Comparison of ENCODE assay signal across 21 mouse cellular contexts in genomic region chr5:124510536-124511050, GRCm38 (mm10). TPM values are rescaled to one million over a fixed set of nuclear protein-coding genes. Genes with fewer than 3 reads are reported as not detected.
DNase-seq lines count a peak whose midpoint lies in the region; ATAC-seq lines count a peak whose summit lies in the region.
"Had no signal": no experiment of that assay in that cellular context is flagged by ENCODE, and none has a peak within 500 bp of the region (broad histone marks: within the 10 kb centered on the region; RNA-seq: fewer than 3 reads in every experiment).

No protein-coding gene starts in this region.

- intact Hi-C loops in gastrocnemius, postnatal 36 days (cut with DNase I) = no loop called here

- H3K36me3 ChIP-seq in heart, embryonic 15.5 days = peaks cover 29% of the 10 kb centered on the region
- H3K36me3 ChIP-seq in lung, embryonic 15.5 days = peaks cover 15% of the 10 kb centered on the region
- H3K36me3 ChIP-seq: liver, embryonic 15.5 days had no signal

- WGBS in heart, embryonic 15.5 days = 78% methylated on average over 10 of the region's 10 CpGs
- 78% methylated on average over 10 of the region's 10 CpGs for WGBS in lung, embryonic 15.5 days

- no peak overlapping the region for H3K9ac ChIP-seq in heart, embryonic 15.5 days
- H3K9ac ChIP-seq in lung, embryonic 15.5 days = no peak overlapping the region
- H3K9ac ChIP-seq: embryonic facial prominence, embryonic 15.5 days; hindbrain, embryonic 12.5 days; liver, embryonic 15.5 days had no signal

- no peaks in the 10 kb centered on the region for H3K27me3 ChIP-seq in heart, embryonic 15.5 days
- H3K27me3 ChIP-seq in lung, embryonic 15.5 days = no peaks in the 10 kb centered on the region
- H3K27me3 ChIP-seq: embryonic facial prominence, embryonic 15.5 days; hindbrain, embryonic 12.5 days; liver, embryonic 15.5 days had no signal

- peak overlapping the region; percentile 71 for H3K27ac ChIP-seq in heart, embryonic 15.5 days
- H3K27ac ChIP-seq in lung, embryonic 15.5 days = peak overlapping the region; percentile 87
- H3K27ac ChIP-seq: embryonic facial prominence, embryonic 15.5 days; forebrain, embryonic 10.5 days; hindbrain, embryonic 12.5 days; liver, embryonic 15.5 days had no signal

- H3K4me3 ChIP-seq in heart, embryonic 15.5 days = no peak overlapping the region
- no peak overlapping the region for H3K4me3 ChIP-seq in lung, embryonic 15.5 days
- H3K4me3 ChIP-seq: embryonic facial prominence, embryonic 15.5 days; forebrain, embryonic 10.5 days; hindbrain, embryonic 12.5 days; liver, embryonic 15.5 days had no signal

- no peak overlapping the region for H3K4me2 ChIP-seq in heart, embryonic 15.5 days
- H3K4me2 ChIP-seq in lung, embryonic 15.5 days = no peak overlapping the region
- H3K4me2 ChIP-seq: embryonic facial prominence, embryonic 15.5 days; hindbrain, embryonic 12.5 days; liver, embryonic 15.5 days had no signal

- ATAC-seq in heart, embryonic 15.5 days (replicated peaks; ENCODE audit: insufficient number of reproducible peaks, insufficient read depth, low FRiP score, low read depth) = no peak
- ATAC-seq in lung, embryonic 15.5 days (ENCODE audit: borderline replicate concordance, extremely low read depth, low FRiP score, low TSS enrichment) = no peak
- no peak for ATAC-seq in megakaryocyte, adult 5-6 weeks (ENCODE audit: poor library complexity, severe bottlenecking)
- ATAC-seq: forebrain, embryonic 16.5 days; intestine, postnatal 0 days had no signal

- H3K9me3 ChIP-seq in heart, embryonic 15.5 days (replicated peaks) = no peaks in the 10 kb centered on the region
- H3K9me3 ChIP-seq in lung, embryonic 15.5 days = no peaks in the 10 kb centered on the region
- H3K9me3 ChIP-seq: embryonic facial prominence, embryonic 15.5 days; forebrain, embryonic 10.5 days; hindbrain, embryonic 12.5 days; liver, embryonic 15.5 days had no signal

- DNase-seq in gastrocnemius, adult 8-10 months (ENCODE audit: low spot score in 2 of 2) = peak; percentile 35 to 54
- no peak for DNase-seq in gastrocnemius, postnatal 36 days
- DNase-seq in heart, adult 9 months (ENCODE audit: low spot score in 2 of 2) = no peak
- no peak for DNase-seq in lung, postnatal 4 days
- DNase-seq in ZHBTc4 (ENCODE audit: low read depth, low spot score) = peak; percentile 74
- DNase-seq: adrenal gland, postnatal 10 days; cerebellum, adult 2 months; cerebellum, postnatal 25 days; liver; midbrain, embryonic 14.5 days; thymus, adult 2 months; thymus, postnatal 4 days had no signal

- peaks cover 23% of the 10 kb centered on the region for H3K4me1 ChIP-seq in heart, embryonic 15.5 days (replicated peaks)
- H3K4me1 ChIP-seq in lung, embryonic 15.5 days = peaks cover 31% of the 10 kb centered on the region; the same call in 1 of the 2 replicates
- H3K4me1 ChIP-seq: forebrain, embryonic 10.5 days; liver, embryonic 15.5 days had no signal

RNA-seq across cellular contexts. Expression of gene Rilpl1, which starts 20.6 kb away (rescaled TPM):
- 100 to 1,000 TPM; 208 to 326 (median 241) TPM for total RNA-seq in gastrocnemius, adult 8-10 months (2022)
- total RNA-seq in gastrocnemius, postnatal 36 days (2021) = 100 to 1,000 TPM; 197 to 200 TPM
- 26.5 and 27.8 TPM in 2 replicates for polyA plus RNA-seq in heart, embryonic 15.5 days (2015; fragmentation: Nextera tagmentation; extraction: Ambion mirVana)
- 20.7 and 20.8 TPM in 2 replicates for polyA plus RNA-seq in lung, embryonic 15.5 days (2015; fragmentation: Nextera tagmentation; extraction: Ambion mirVana)
- total RNA-seq in megakaryocyte, adult 5-6 weeks (2015) = 0.75 and 1.2 TPM in 2 replicates
- total RNA-seq in megakaryocyte, adult 5-6 weeks (2017) = 0.48 and 0.65 TPM in 2 replicates

RNA-seq across cellular contexts. Expression of gene Snrnp35, which starts 27.7 kb away (rescaled TPM):
- 10 to 100 TPM; 19.8 to 27.9 (median 25.2) TPM for total RNA-seq in gastrocnemius, adult 8-10 months (2022)
- total RNA-seq in gastrocnemius, postnatal 36 days (2021) = 10 to 100 TPM; 20.5 to 26.1 TPM
- 19.2 and 20.7 TPM in 2 replicates for polyA plus RNA-seq in heart, embryonic 15.5 days (2015; fragmentation: Nextera tagmentation; extraction: Ambion mirVana)
- polyA plus RNA-seq in lung, embryonic 15.5 days (2015; fragmentation: Nextera tagmentation; extraction: Ambion mirVana) = 25.3 and 26.5 TPM in 2 replicates
- total RNA-seq in megakaryocyte, adult 5-6 weeks (2015) = 3.8 and 5.7 TPM in 2 replicates
- 10.6 and 12.0 TPM in 2 replicates for total RNA-seq in megakaryocyte, adult 5-6 weeks (2017)

RNA-seq across cellular contexts. Expression of gene Tmed2, which starts 29.9 kb away (rescaled TPM):
- 100 to 1,000 TPM; 149 to 173 (median 155) TPM for total RNA-seq in gastrocnemius, adult 8-10 months (2022)
- 100 to 1,000 TPM; 133 to 145 TPM for total RNA-seq in gastrocnemius, postnatal 36 days (2021)
- 409 and 423 TPM in 2 replicates for polyA plus RNA-seq in heart, embryonic 15.5 days (2015; fragmentation: Nextera tagmentation; extraction: Ambion mirVana)
- 636 TPM in 2 replicates for polyA plus RNA-seq in lung, embryonic 15.5 days (2015; fragmentation: Nextera tagmentation; extraction: Ambion mirVana)
- 561 and 605 TPM in 2 replicates for total RNA-seq in megakaryocyte, adult 5-6 weeks (2015)
- total RNA-seq in megakaryocyte, adult 5-6 weeks (2017) = 974 and 1,002 TPM in 2 replicates

RNA-seq across cellular contexts. Expression of gene Rilpl2, which starts 32.4 kb away (rescaled TPM):
- total RNA-seq in gastrocnemius, adult 8-10 months (2022) = 1 to 10 TPM; 3.2 to 5.1 (median 4.2) TPM
- 1 to 10 TPM; 3.6 to 4.9 TPM for total RNA-seq in gastrocnemius, postnatal 36 days (2021)
- polyA plus RNA-seq in heart, embryonic 15.5 days (2015; fragmentation: Nextera tagmentation; extraction: Ambion mirVana) = 15.0 and 20.9 TPM in 2 replicates
- polyA plus RNA-seq in lung, embryonic 15.5 days (2015; fragmentation: Nextera tagmentation; extraction: Ambion mirVana) = 31.4 and 31.7 TPM in 2 replicates
- total RNA-seq in megakaryocyte, adult 5-6 weeks (2015) = 42.8 and 45.4 TPM in 2 replicates
- total RNA-seq in megakaryocyte, adult 5-6 weeks (2017) = 42.5 and 42.9 TPM in 2 replicates

RNA-seq across cellular contexts. Expression of gene Ddx55, which starts 42.1 kb away (rescaled TPM):
- 1 to 10 TPM; 3.8 to 8.0 (median 4.9) TPM for total RNA-seq in gastrocnemius, adult 8-10 months (2022)
- total RNA-seq in gastrocnemius, postnatal 36 days (2021) = 1 to 10 TPM; 3.1 to 3.6 TPM
- 6.7 and 8.7 TPM in 2 replicates for polyA plus RNA-seq in heart, embryonic 15.5 days (2015; fragmentation: Nextera tagmentation; extraction: Ambion mirVana)
- 12.3 and 12.5 TPM in 2 replicates for polyA plus RNA-seq in lung, embryonic 15.5 days (2015; fragmentation: Nextera tagmentation; extraction: Ambion mirVana)
- 6.5 and 7.7 TPM in 2 replicates for total RNA-seq in megakaryocyte, adult 5-6 weeks (2015)
- 7.2 and 15.1 TPM in 2 replicates for total RNA-seq in megakaryocyte, adult 5-6 weeks (2017)

Comparison
In these comparisons a context has a peak if more than half of its experiments do, and no peak if none do; other contexts are left out.
1. DNase-seq: peak in gastrocnemius, adult 8-10 months (2 of 2) and ZHBTc4 (single experiment); none in gastrocnemius, postnatal 36 days (0 of 2), heart, adult 9 months (0 of 2) and lung, postnatal 4 days (0 of 2).
2. RNA of gene Rilpl1, which starts 20.6 kb away (total RNA-seq): 208 to 326 TPM in gastrocnemius, adult 8-10 months and 197 to 200 TPM in gastrocnemius, postnatal 36 days; 0.48 to 1.2 TPM in megakaryocyte, adult 5-6 weeks; every median in the first group is over 10 times any median in the second.